Mouse (Mus musculus): ENCODE measurements around the gene Cebpe. TPM values are rescaled to one million over a fixed set of nuclear protein-coding genes. Genes with fewer than 3 reads are reported as not detected.

Cebpe gene
- polyA plus RNA-seq, 1 experiment from 2014 or later, result not detected

DNA sequence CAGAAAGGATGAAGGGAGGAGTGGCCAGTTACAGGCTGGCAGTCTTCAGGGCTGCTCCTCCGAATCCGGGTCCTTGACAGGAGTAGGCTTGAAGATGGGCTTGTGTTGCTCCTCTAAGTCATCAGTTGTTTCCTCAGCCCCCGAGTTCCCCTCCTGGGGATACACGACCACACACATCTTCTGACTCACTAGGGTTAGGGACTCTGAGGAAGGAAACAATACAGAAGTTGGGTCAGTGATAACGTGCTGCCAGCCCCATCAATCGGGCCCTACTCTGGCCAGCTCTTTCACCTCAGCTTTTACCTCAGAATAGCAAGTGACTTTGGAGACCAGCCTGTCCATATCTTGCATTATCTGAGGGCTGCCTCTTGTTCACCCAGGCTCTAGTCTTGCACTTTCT, 12.1 kb upstream of the Cebpe start:
- H3K4me1 ChIP-seq (ENCODE audit: insufficient read depth, low read length), result no peaks in the 10 kb centered on the region
- H3K9ac ChIP-seq (replicated peaks; ENCODE audit: low read length), result no peak overlapping the region
- no peak overlapping the region for H3K4me3 ChIP-seq (ENCODE audit: low read length)
- WGBS, result 78% methylated on average over 6 of the region's 6 CpGs
- H3K36me3 ChIP-seq (ENCODE audit: insufficient read depth, low read length), result no peaks in the 10 kb centered on the region
- H3K27ac ChIP-seq (ENCODE audit: low read length), result no peak overlapping the region
- H3K4me2 ChIP-seq (replicated peaks; ENCODE audit: low read depth, low read length), result no peak overlapping the region
- ATAC-seq (ENCODE audit: low FRiP score, low TSS enrichment), result no peak
- no peaks in the 10 kb centered on the region for H3K9me3 ChIP-seq (ENCODE audit: low read length)
- no peaks in the 10 kb centered on the region for H3K27me3 ChIP-seq (ENCODE audit: insufficient read depth, low read length)

DNA sequence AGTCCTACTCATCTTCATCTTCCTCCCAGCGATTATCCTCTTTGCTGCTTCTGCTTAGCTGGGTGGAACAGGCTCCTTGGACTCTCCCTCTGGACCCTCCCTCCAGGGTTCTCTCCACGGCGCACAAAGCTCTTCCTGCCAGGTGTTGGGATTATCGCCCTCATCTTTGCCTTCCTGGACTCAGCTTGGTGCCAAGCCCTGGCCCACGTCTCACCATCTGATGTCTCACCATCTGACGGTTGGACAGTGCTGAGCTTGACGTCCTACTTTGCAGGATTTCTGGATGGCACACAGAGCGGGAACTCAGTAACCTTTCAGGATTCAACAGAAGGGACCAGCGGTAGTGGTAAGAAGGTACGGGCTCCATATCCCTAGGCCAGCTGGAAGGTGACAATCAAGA, 9.7 kb upstream of the Cebpe start:
- Histone ChIP-seq H3K4me2 (replicated peaks; ENCODE audit: low read depth, low read length) (no peak overlapping the region), H3K36me3 (ENCODE audit: insufficient read depth, low read length) (no peaks in the 10 kb centered on the region), H3K27me3 (ENCODE audit: insufficient read depth, low read length) (no peaks in the 10 kb centered on the region), H3K9me3 (ENCODE audit: low read length) (no peaks in the 10 kb centered on the region), H3K4me1 (ENCODE audit: insufficient read depth, low read length) (no peaks in the 10 kb centered on the region), H3K27ac (ENCODE audit: low read length) (no peak overlapping the region), H3K4me3 (ENCODE audit: low read length) (no peak overlapping the region), H3K9ac (replicated peaks; ENCODE audit: low read length) (no peak overlapping the region)
- 78% methylated on average over 10 of the region's 10 CpGs for WGBS
- ATAC-seq (ENCODE audit: low FRiP score, low TSS enrichment), result no peak

DNA sequence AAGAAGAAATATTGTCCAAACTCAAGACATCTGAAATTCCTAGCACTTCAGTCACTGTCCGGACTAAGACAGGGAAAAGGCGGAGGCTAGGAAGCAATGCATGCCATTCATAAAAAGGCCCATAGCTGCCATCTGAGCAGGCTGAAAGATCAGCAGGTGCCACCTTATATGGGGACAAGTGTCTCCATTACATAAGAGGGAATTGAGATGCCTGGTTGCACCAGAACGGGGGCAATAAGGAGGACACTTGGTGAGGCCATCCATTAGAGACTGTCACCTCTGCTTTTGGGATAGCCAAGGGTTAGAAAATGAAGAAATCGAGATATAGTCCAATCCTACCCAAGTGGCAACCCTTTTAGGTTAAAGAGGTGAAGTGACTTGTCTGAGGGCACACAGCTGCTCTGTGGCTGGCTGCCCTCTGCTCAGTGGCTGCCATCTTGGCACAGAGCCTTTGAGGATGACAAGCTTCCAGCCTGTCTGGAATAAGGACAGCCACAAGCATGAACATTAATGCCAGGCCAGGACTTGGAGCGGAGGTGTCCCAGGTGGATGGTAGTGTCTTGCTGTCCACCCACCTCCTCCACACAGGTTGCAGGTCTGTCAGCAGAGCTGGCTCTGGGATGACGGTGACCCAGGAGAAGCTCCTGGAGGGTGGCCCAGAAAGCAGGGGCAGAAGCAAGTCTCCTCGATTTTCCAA, 8.8 kb upstream of the Cebpe start:
- Histone ChIP-seq H3K27me3 (ENCODE audit: insufficient read depth, low read length) (no peaks in the 10 kb centered on the region), H3K9ac (replicated peaks; ENCODE audit: low read length) (no peak overlapping the region), H3K4me2 (replicated peaks; ENCODE audit: low read depth, low read length) (no peak overlapping the region), H3K4me3 (ENCODE audit: low read length) (no peak overlapping the region), H3K27ac (ENCODE audit: low read length) (no peak overlapping the region), H3K4me1 (ENCODE audit: insufficient read depth, low read length) (no peaks in the 10 kb centered on the region), H3K36me3 (ENCODE audit: insufficient read depth, low read length) (no peaks in the 10 kb centered on the region), H3K9me3 (ENCODE audit: low read length) (no peaks in the 10 kb centered on the region)
- WGBS, result 83% methylated on average over 7 of the region's 7 CpGs
- ATAC-seq (ENCODE audit: low FRiP score, low TSS enrichment), result no peak

DNA sequence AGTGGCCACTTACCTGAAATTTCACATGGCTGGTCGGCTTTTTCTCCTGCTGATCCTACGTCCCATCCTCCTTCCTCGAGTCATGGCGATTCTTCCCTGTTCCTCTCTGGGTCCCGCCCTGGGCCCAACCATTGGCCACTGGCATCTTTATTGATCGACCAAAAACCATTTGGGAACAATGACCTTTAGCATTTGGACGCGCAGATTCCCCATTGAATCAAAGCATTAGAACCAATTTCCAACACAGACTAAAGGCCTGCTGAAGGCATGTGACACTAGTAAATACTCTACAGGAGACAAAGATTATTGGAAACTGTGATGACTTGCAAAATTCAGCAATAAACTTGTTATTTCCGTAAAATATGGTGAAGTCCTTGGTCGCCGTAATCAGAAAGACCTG, 8.1 kb upstream of the Cebpe start:
- no peak for ATAC-seq (ENCODE audit: low FRiP score, low TSS enrichment)

DNA sequence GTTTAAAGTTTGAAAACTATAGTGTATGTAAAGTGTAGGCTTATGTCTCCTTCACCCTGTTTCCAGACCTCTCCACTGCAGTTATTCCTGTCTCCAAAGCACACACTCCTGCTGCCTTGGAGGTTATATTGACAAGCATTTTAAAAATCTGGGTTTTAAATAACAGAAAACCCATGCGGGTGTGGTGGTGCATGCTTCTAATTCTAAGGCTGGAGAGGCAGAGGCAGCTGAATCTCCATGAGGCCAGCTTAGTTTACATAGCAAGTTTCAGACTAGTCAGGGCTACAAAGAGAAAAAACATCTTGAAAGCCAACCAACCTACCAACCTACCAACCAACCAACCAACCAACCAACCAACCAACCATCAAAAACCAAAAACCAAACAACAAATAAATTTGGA, 3.4 kb upstream of the Cebpe start:
- Histone ChIP-seq H3K4me1 (ENCODE audit: insufficient read depth, low read length) (peaks cover 5% of the 10 kb centered on the region; the same call in 1 of the 2 replicates), H3K27ac (ENCODE audit: low read length) (no peak overlapping the region), H3K9ac (replicated peaks; ENCODE audit: low read length) (no peak overlapping the region), H3K4me2 (replicated peaks; ENCODE audit: low read depth, low read length) (no peak overlapping the region), H3K27me3 (ENCODE audit: insufficient read depth, low read length) (no peaks in the 10 kb centered on the region), H3K36me3 (ENCODE audit: insufficient read depth, low read length) (no peaks in the 10 kb centered on the region), H3K9me3 (ENCODE audit: low read length) (no peaks in the 10 kb centered on the region), H3K4me3 (ENCODE audit: low read length) (no peak overlapping the region)
- ATAC-seq (ENCODE audit: low FRiP score, low TSS enrichment), result no peak
- 71% methylated on average over 1 of the region's 1 CpGs for WGBS

More for the DNA sequence above, 8.1 kb upstream of the Cebpe start:
- Histone ChIP-seq H3K9me3 (ENCODE audit: low read length) (no peaks in the 10 kb centered on the region), H3K27me3 (ENCODE audit: insufficient read depth, low read length) (no peaks in the 10 kb centered on the region), H3K36me3 (ENCODE audit: insufficient read depth, low read length) (no peaks in the 10 kb centered on the region), H3K9ac (replicated peaks; ENCODE audit: low read length) (no peak overlapping the region), H3K4me2 (replicated peaks; ENCODE audit: low read depth, low read length) (no peak overlapping the region), H3K27ac (ENCODE audit: low read length) (no peak overlapping the region), H3K4me3 (ENCODE audit: low read length) (no peak overlapping the region), H3K4me1 (ENCODE audit: insufficient read depth, low read length) (no peaks in the 10 kb centered on the region)
- 88% methylated on average over 11 of the region's 11 CpGs for WGBS

DNA sequence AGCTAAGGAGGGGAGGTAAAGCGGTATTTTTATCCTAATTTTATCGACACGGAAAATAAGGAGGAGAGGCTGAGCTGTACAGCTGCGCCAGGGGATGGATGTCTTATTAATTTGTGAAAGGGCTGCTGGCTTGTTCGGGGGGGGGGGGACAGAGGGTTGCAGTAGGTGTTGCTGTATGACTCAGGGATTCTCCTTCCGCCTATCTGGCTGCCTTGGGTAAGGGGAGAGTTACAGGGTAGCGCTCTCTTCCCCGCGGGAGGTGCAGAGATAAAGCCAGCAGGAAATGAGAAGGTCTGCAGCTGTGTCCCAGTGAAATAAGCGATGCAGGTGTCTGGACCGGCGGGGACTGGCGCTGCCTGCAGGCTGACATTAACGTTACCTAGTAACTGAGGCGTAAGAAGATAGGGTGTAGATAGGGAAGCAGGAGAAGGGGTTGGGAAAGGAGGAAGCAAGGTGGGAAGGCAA, 2.7 kb upstream of the Cebpe start:
- H3K27me3 ChIP-seq (ENCODE audit: insufficient read depth, low read length), result no peaks in the 10 kb centered on the region
- peaks cover 5% of the 10 kb centered on the region; the same call in 1 of the 2 replicates for H3K4me1 ChIP-seq (ENCODE audit: insufficient read depth, low read length)
- H3K27ac ChIP-seq (ENCODE audit: low read length), result no peak overlapping the region
- H3K4me2 ChIP-seq (replicated peaks; ENCODE audit: low read depth, low read length), result peak overlapping the region; percentile 59
- no peaks in the 10 kb centered on the region for H3K9me3 ChIP-seq (ENCODE audit: low read length)
- H3K9ac ChIP-seq (replicated peaks; ENCODE audit: low read length), result 0 out of 2 replicates have a peak overlapping the region, but pooled peaks have one; percentile 2
- peak overlapping the region; percentile 36 for H3K4me3 ChIP-seq (ENCODE audit: low read length)
- 2% methylated on average over 15 of the region's 15 CpGs for WGBS
- no peaks in the 10 kb centered on the region for H3K36me3 ChIP-seq (ENCODE audit: insufficient read depth, low read length)
- ATAC-seq (ENCODE audit: low FRiP score, low TSS enrichment), result peak; percentile 53

DNA sequence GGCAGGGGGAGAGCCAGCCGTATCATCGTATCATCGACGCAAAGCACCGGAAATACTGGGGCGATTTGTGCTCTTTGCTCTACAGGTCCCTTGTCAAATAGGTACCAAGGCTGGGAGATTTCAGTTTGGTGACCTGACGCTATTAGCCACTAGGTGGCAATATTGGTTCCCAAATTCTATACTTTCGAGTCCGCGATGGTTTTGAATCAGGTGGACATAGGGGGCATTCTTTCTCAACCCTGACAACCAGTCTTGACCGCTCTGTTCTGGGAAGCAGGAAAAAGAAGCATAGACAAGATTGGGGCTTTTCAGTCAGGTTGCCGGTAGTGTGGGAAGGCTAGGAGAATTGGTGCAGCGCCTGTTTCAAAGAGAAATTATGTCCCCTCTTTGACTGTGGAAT, 2.1 kb upstream of the Cebpe start:
- Histone ChIP-seq H3K9ac (replicated peaks; ENCODE audit: low read length) (no peak overlapping the region), H3K27me3 (ENCODE audit: insufficient read depth, low read length) (no peaks in the 10 kb centered on the region), H3K4me2 (replicated peaks; ENCODE audit: low read depth, low read length) (peak overlapping the region; percentile 59), H3K4me3 (ENCODE audit: low read length) (peak overlapping the region; percentile 36), H3K9me3 (ENCODE audit: low read length) (no peaks in the 10 kb centered on the region), H3K4me1 (ENCODE audit: insufficient read depth, low read length) (peaks cover 5% of the 10 kb centered on the region; the same call in 1 of the 2 replicates), H3K27ac (ENCODE audit: low read length) (no peak overlapping the region), H3K36me3 (ENCODE audit: insufficient read depth, low read length) (no peaks in the 10 kb centered on the region)
- WGBS, result 0% methylated on average over 13 of the region's 13 CpGs
- peak; percentile 72; the same call in 1 of the 2 replicates for ATAC-seq (ENCODE audit: low FRiP score, low TSS enrichment)

DNA sequence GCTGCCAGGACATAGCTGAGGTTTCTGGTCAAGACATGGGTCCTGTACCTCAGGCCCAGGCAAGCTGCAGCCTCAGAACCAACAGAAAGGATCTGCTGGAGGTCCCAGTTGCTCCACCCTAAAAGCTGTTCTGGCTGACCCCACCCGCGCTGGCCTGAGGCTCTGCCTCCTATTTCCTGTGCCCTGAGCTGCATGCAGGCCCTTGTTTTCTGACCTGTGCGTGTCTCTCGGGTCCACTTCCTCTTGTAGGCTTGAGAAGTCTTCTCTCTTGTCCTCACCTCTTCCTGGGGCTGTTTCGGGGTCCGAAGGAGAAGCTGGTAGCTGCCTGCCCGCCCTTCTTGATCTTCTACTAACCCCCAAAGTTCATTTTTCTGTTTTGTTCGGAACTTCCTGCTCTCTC, 887 bp upstream of the Cebpe start:
- Histone ChIP-seq H3K4me1 (ENCODE audit: insufficient read depth, low read length) (peaks cover 5% of the 10 kb centered on the region; the same call in 1 of the 2 replicates), H3K4me3 (ENCODE audit: low read length) (no peak overlapping the region), H3K36me3 (ENCODE audit: insufficient read depth, low read length) (no peaks in the 10 kb centered on the region), H3K9me3 (ENCODE audit: low read length) (no peaks in the 10 kb centered on the region), H3K9ac (replicated peaks; ENCODE audit: low read length) (no peak overlapping the region), H3K27me3 (ENCODE audit: insufficient read depth, low read length) (no peaks in the 10 kb centered on the region), H3K4me2 (replicated peaks; ENCODE audit: low read depth, low read length) (no peak overlapping the region), H3K27ac (ENCODE audit: low read length) (no peak overlapping the region)
- 43% methylated on average over 8 of the region's 8 CpGs for WGBS
- ATAC-seq (ENCODE audit: low FRiP score, low TSS enrichment), result no peak

DNA sequence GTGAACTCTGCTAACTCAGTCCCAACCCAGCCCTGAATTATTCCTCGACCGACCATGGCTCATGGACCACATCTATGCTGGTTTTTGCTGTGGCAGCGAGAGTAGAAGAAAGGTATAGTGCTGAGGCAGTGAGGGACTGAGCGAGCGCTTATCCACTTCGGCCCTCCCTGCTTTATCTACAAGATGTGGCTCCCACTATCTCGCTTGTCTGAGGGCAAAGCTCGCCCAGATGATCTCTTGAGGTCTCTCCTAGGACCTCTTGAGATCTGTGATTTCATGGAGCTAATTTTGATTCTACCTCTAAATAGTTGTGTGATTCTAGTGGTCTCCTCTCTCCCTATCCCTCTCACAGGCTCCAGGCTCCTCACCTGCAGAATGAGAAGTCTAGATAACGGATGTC, 2.9 kb downstream of the Cebpe start:
- Histone ChIP-seq H3K9ac (replicated peaks; ENCODE audit: low read length) (no peak overlapping the region), H3K9me3 (ENCODE audit: low read length) (no peaks in the 10 kb centered on the region), H3K4me2 (replicated peaks; ENCODE audit: low read depth, low read length) (no peak overlapping the region), H3K4me1 (ENCODE audit: insufficient read depth, low read length) (peaks cover 5% of the 10 kb centered on the region; the same call in 1 of the 2 replicates), H3K27ac (ENCODE audit: low read length) (no peak overlapping the region), H3K4me3 (ENCODE audit: low read length) (no peak overlapping the region), H3K27me3 (ENCODE audit: insufficient read depth, low read length) (no peaks in the 10 kb centered on the region), H3K36me3 (ENCODE audit: insufficient read depth, low read length) (no peaks in the 10 kb centered on the region)
- ATAC-seq (ENCODE audit: low FRiP score, low TSS enrichment), result no peak
- 89% methylated on average over 9 of the region's 9 CpGs for WGBS

DNA sequence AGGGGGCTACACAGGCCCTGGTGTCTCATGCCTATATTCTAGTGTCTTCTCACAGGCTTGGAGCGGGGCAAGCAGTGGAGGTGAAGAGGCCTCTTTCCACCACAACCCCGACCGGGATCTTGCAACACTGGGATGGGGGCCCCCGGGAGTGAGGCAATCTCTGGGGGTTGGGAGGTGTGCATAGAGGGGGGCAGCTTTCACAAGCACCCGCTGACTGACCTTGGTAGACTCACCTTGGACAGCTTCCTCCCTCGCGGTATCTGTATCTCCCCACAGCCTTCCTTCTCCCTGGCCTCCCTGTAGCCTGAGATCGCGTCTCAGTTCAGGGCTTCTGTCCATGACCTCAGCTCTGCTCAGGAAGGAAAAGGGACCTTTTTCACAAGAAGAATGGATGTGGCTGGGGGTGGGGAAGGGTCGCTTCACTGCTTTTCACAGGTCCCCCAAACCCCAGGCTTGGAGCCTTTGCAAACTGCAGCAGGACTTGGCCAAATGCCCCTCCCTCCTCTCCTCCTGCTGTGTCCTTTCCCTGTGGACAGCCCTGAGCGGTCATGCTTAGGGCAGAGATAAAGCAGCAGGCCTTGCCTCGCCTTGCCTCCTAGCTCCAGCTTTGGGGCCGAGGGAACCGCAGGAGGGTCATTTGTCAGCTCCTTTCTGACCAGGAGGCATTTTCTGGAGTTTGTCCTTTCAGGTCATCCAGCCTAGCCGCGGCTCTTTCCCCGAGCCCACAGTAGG, 5.2 kb downstream of the Cebpe start:
- Histone ChIP-seq H3K27me3 (ENCODE audit: insufficient read depth, low read length) (no peaks in the 10 kb centered on the region), H3K4me3 (ENCODE audit: low read length) (no peak overlapping the region), H3K4me1 (ENCODE audit: insufficient read depth, low read length) (no peaks in the 10 kb centered on the region), H3K36me3 (ENCODE audit: insufficient read depth, low read length) (no peaks in the 10 kb centered on the region), H3K4me2 (replicated peaks; ENCODE audit: low read depth, low read length) (no peak overlapping the region), H3K9me3 (ENCODE audit: low read length) (no peaks in the 10 kb centered on the region), H3K9ac (replicated peaks; ENCODE audit: low read length) (no peak overlapping the region), H3K27ac (ENCODE audit: low read length) (no peak overlapping the region)
- 47% methylated on average over 17 of the region's 17 CpGs for WGBS
- no peak for ATAC-seq (ENCODE audit: low FRiP score, low TSS enrichment)

Measured in kidney, embryonic 16.5 days (tissue).